In genomic region chr6:122293121-122293520, GRCm38 (mm10) we compare ENCODE assay signal across 27 mouse cellular contexts. TPM values are rescaled to one million over a fixed set of nuclear protein-coding genes. Genes with fewer than 3 reads are reported as not detected.
DNase-seq lines count a peak whose midpoint lies in the region; ATAC-seq and TF ChIP-seq lines count a peak whose summit lies in the region.
"Had no signal": no experiment of that assay in that cellular context is flagged by ENCODE, and none has a peak within 500 bp of the region (broad histone marks: within the 10 kb centered on the region; RNA-seq: fewer than 3 reads in every experiment).

No protein-coding gene starts in this region.

- peak overlapping the region; percentile 44; the same call in 1 of the 2 replicates for H3K9ac ChIP-seq in CH12.LX (ENCODE audit: insufficient read depth, low read depth)
- no peak overlapping the region for H3K9ac ChIP-seq in hindbrain, embryonic 13.5 days
- H3K9ac ChIP-seq: embryonic facial prominence, embryonic 13.5 days; embryonic facial prominence, embryonic 15.5 days; forebrain, embryonic 12.5 days had no signal

- dilution Hi-C loops in CH12.LX (cut with MboI; ENCODE audit: extremely low pct_ligation_motif_present, extremely low pct_unique_long_range_greater_than_20kb, low sequenced_read_pairs): no loop called here

- H3K4me1 ChIP-seq in testis, adult 2 months (ENCODE audit: control insufficient read depth, insufficient read depth, low read length): no peaks in the 10 kb centered on the region
- H3K4me1 ChIP-seq in CH12.LX (ENCODE audit: control insufficient read depth in 1 of 2, insufficient read depth in 2 of 2): peaks cover 18 to 61% of the 10 kb centered on the region in 2 experiments
- H3K4me1 ChIP-seq in hindbrain, embryonic 13.5 days (replicated peaks): peaks cover 18% of the 10 kb centered on the region

- in situ Hi-C loops in CH12.LX (cut with MboI; ENCODE audit: low pct_ligation_motif_present, low pct_unique_long_range_greater_than_20kb, low sequenced_read_pairs): no loop called here

- H3K4me3 ChIP-seq in testis, adult 2 months (ENCODE audit: control insufficient read depth, low read depth, low read length): peak overlapping the region; percentile 46
- peak overlapping the region in 2 of 3 experiments; percentile 39 to 44 for H3K4me3 ChIP-seq in CH12.LX (replicated peaks in 1 of 3; ENCODE audit: low read depth in 2 of 3, low read length in 2 of 3, poor library complexity in 1 of 3)
- H3K4me3 ChIP-seq in hindbrain, embryonic 13.5 days: no peak overlapping the region
- H3K4me3 ChIP-seq: embryonic facial prominence, embryonic 13.5 days; embryonic facial prominence, embryonic 15.5 days; erythroblast, embryonic 14.5 days; forebrain, embryonic 10.5 days; forebrain, embryonic 12.5 days had no signal

- no peaks in the 10 kb centered on the region for H3K9me3 ChIP-seq in CH12.LX (replicated peaks; ENCODE audit: low read length)
- no peaks in the 10 kb centered on the region for H3K9me3 ChIP-seq in hindbrain, embryonic 13.5 days
- H3K9me3 ChIP-seq: embryonic facial prominence, embryonic 13.5 days; embryonic facial prominence, embryonic 15.5 days; forebrain, embryonic 10.5 days; forebrain, embryonic 12.5 days; G1E had no signal

- H3K36me3 ChIP-seq in testis, adult 2 months (ENCODE audit: control insufficient read depth, insufficient read depth, low read length): no peaks in the 10 kb centered on the region
- H3K36me3 ChIP-seq in CH12.LX (replicated peaks in 1 of 2; ENCODE audit: control insufficient read depth in 1 of 2, insufficient read depth in 1 of 2, low read length in 1 of 2): no peaks in the 10 kb centered on the region
- no peaks in the 10 kb centered on the region for H3K36me3 ChIP-seq in hindbrain, embryonic 13.5 days
- H3K36me3 ChIP-seq: embryonic facial prominence, embryonic 13.5 days; embryonic facial prominence, embryonic 15.5 days; forebrain, embryonic 10.5 days; forebrain, embryonic 12.5 days; G1E had no signal

- peak; percentile 64 for DNase-seq in heart, adult 11 months
- DNase-seq in heart, postnatal 25 days (ENCODE audit: low spot score): no peak
- DNase-seq in testis, postnatal 10 days (ENCODE audit: low spot score): no peak
- no peak for DNase-seq in CH12.LX (ENCODE audit: extremely low read depth)
- no peak for DNase-seq in cerebellum, postnatal 36 days
- DNase-seq: adrenal gland, adult 8-10 months; adrenal gland, postnatal 14 days; adrenal gland, postnatal 36 days; cerebellum, adult 11-12 months; cerebellum, adult 2 months; cerebellum, adult 9-10 months; cerebellum, postnatal 10 days; cerebellum, postnatal 25 days; embryo, embryonic 11 days had no signal

- 93% methylated on average over 8 of the region's 8 CpGs for WGBS in hindbrain, embryonic 13.5 days

- TF ChIP-seq POLR2A in testis, adult 2 months (IDR thresholded peaks at IDR 0.05; ENCODE audit: control insufficient read depth, low read depth, low read length): no peak
- TF ChIP-seq POLR2A in CH12.LX (IDR thresholded peaks at IDR 0.05; ENCODE audit: low read depth, low read length): no peak

- H3K79me2 ChIP-seq in CH12.LX (replicated peaks; ENCODE audit: control insufficient read depth, extremely low read depth, insufficient read depth, poor library complexity, severe bottlenecking): peaks cover 5% of the 10 kb centered on the region; the same call in 1 of the 2 replicates

- intact Hi-C loops in heart, postnatal 25 days (cut with DNase I): no loop called here

- H3K27ac ChIP-seq in testis, adult 2 months (ENCODE audit: control insufficient read depth, insufficient read depth, low read depth, low read length): no peak overlapping the region; the same call in 1 of the 2 replicates
- H3K27ac ChIP-seq in CH12.LX (ENCODE audit: insufficient read depth, low read depth): peak overlapping the region; percentile 98
- H3K27ac ChIP-seq in hindbrain, embryonic 13.5 days: no peak overlapping the region
- H3K27ac ChIP-seq: embryonic facial prominence, embryonic 13.5 days; embryonic facial prominence, embryonic 15.5 days; forebrain, embryonic 10.5 days; forebrain, embryonic 12.5 days had no signal

- TF ChIP-seq CTCF in testis, adult 2 months (IDR thresholded peaks at IDR 0.05; ENCODE audit: control insufficient read depth, insufficient read depth, insufficient replicate concordance, low read depth, low read length): no peak
- no peak for TF ChIP-seq CTCF in CH12.LX (conservative IDR thresholded peaks at IDR 0.05 in 1 of 2, IDR thresholded peaks at IDR 0.05 in 1 of 2; ENCODE audit: low read depth in 2 of 2, low read length in 2 of 2)

- no peak for ATAC-seq in hindbrain, embryonic 13.5 days (ENCODE audit: low FRiP score)
- ATAC-seq: forebrain, embryonic 14.5 days; forebrain, embryonic 16.5 days; Patski had no signal

- TF ChIP-seq RAD21 in CH12.LX (IDR thresholded peaks at IDR 0.05; ENCODE audit: low read depth, low read length): no peak

- peak overlapping the region; percentile 52 for H3K4me2 ChIP-seq in CH12.LX (ENCODE audit: insufficient read depth, low read depth, poor library complexity, severe bottlenecking)
- H3K4me2 ChIP-seq in hindbrain, embryonic 13.5 days: no peak overlapping the region
- H3K4me2 ChIP-seq: embryonic facial prominence, embryonic 13.5 days; embryonic facial prominence, embryonic 15.5 days; forebrain, embryonic 12.5 days had no signal

- no peak for TF ChIP-seq EP300 in CH12.LX (IDR thresholded peaks at IDR 0.05; ENCODE audit: low read length)

- no peaks in the 10 kb centered on the region for H3K27me3 ChIP-seq in testis, adult 2 months (ENCODE audit: control insufficient read depth, insufficient read depth, low read length)
- no peaks in the 10 kb centered on the region for H3K27me3 ChIP-seq in CH12.LX (replicated peaks)
- no peaks in the 10 kb centered on the region for H3K27me3 ChIP-seq in hindbrain, embryonic 13.5 days
- H3K27me3 ChIP-seq: embryonic facial prominence, embryonic 13.5 days; embryonic facial prominence, embryonic 15.5 days; forebrain, embryonic 12.5 days had no signal

TF ChIP-seq in CH12.LX, 34 proteins besides CTCF, POLR2A, EP300 and RAD21:
- TF ChIP-seq JUN (IDR thresholded peaks at IDR 0.05; ENCODE audit: insufficient read depth, low read depth, low read length) (no peak), ZNF384 (IDR thresholded peaks at IDR 0.05; ENCODE audit: low read depth, low read length) (no peak), CHD2 (IDR thresholded peaks at IDR 0.05; ENCODE audit: low read length) (no peak), BHLHE40 (IDR thresholded peaks at IDR 0.05; ENCODE audit: low read depth, low read length) (peak; percentile 36; the same call in 1 of the 2 replicates), TBP (conservative IDR thresholded peaks at IDR 0.05; ENCODE audit: low read depth, low read length) (no peak), ETS1 (conservative IDR thresholded peaks at IDR 0.05; ENCODE audit: low read depth, low read length) (peak; percentile 45), MAFK (IDR thresholded peaks at IDR 0.05; ENCODE audit: insufficient replicate concordance, low read length) (no peak), SIN3A (IDR thresholded peaks at IDR 0.05; ENCODE audit: low read length) (no peak), GABPA (IDR thresholded peaks at IDR 0.05; ENCODE audit: insufficient replicate concordance, low read depth, low read length) (no peak), MYC (IDR thresholded peaks at IDR 0.05; ENCODE audit: low read depth, low read length) (no peak), HCFC1 (IDR thresholded peaks at IDR 0.05; ENCODE audit: low read depth, low read length) (no peak), IRF4 (IDR thresholded peaks at IDR 0.05; ENCODE audit: low read depth, low read length) (no peak)

RNA-seq across cellular contexts. Expression of gene Klrg1, which starts 10.4 kb away (rescaled TPM):
- not detected for total RNA-seq in heart, postnatal 25 days (2021)
- 0.16 and 0.18 TPM in 2 replicates for polyA plus RNA-seq in testis, adult 2 months (2012; rRNA removed)
- total RNA-seq in CH12.LX (2012; rRNA removed) (1.4 and 2.0 TPM in 2 replicates), CH12.LX (2014; rRNA removed) (4.7 and 6.0 TPM in 2 replicates)
- 2.8 and 3.7 TPM in 2 replicates for polyA plus RNA-seq in CH12.LX (2012; ENCODE audit: insufficient read length, low read depth)
- 0.69 and 0.76 TPM in 2 replicates for polyA plus RNA-seq in hindbrain, embryonic 13.5 days (2015; fragmentation: Nextera tagmentation; extraction: Ambion mirVana)
- total RNA-seq: adrenal gland, postnatal 14 days; common myeloid progenitor, adult 5-6 weeks had no signal
- polyA plus RNA-seq: embryonic facial prominence, embryonic 11.5 days; embryonic facial prominence, embryonic 13.5 days; embryonic facial prominence, embryonic 15.5 days; erythroblast, embryonic 14.5 days; forebrain, embryonic 10.5 days; Patski had no signal

RNA-seq across cellular contexts. Expression of gene M6pr, which starts 15.4 kb away (rescaled TPM):
- 10 to 100 TPM; 36.4 to 41.4 TPM for total RNA-seq in heart, postnatal 25 days (2021)
- polyA plus RNA-seq in testis, adult 2 months (2012; rRNA removed): 19.8 and 24.3 TPM in 2 replicates
- 148 and 170 TPM in 2 replicates for total RNA-seq in CH12.LX (2012; rRNA removed)
- 291 and 317 TPM in 2 replicates for total RNA-seq in CH12.LX (2014; rRNA removed)
- 228 and 240 TPM in 2 replicates for polyA plus RNA-seq in CH12.LX (2012; ENCODE audit: insufficient read length, low read depth)
- polyA plus RNA-seq in hindbrain, embryonic 13.5 days (2015; fragmentation: Nextera tagmentation; extraction: Ambion mirVana): 58.2 and 60.1 TPM in 2 replicates

RNA-seq across cellular contexts. Expression of gene Phc1, which starts 47.2 kb away (rescaled TPM):
- total RNA-seq in heart, postnatal 25 days (2021): 10 to 100 TPM; 17.1 to 18.7 TPM
- polyA plus RNA-seq in testis, adult 2 months (2012; rRNA removed): 193 and 198 TPM in 2 replicates
- total RNA-seq in CH12.LX (2012; rRNA removed) (4.1 and 6.5 TPM in 2 replicates), CH12.LX (2014; rRNA removed) (2.1 and 2.9 TPM in 2 replicates)
- polyA plus RNA-seq in CH12.LX (2012; ENCODE audit: insufficient read length, low read depth): 9.9 and 13.8 TPM in 2 replicates
- 32.9 and 35.5 TPM in 2 replicates for polyA plus RNA-seq in hindbrain, embryonic 13.5 days (2015; fragmentation: Nextera tagmentation; extraction: Ambion mirVana)
